Mouse (Mus musculus) bone marrow macrophage, adult 2 months (primary cell): Measurements from ENCODE around the gene Etfrf1.

Experiments
- CTCF ChIP-seq: IDR thresholded peaks from 2 replicates; pipeline ENCODE4 v1.5.1; 2012; ENCODE audit warnings: low read depth, mild to moderate bottlenecking, low read length, moderate library complexity
- POLR2A ChIP-seq: IDR thresholded peaks from 2 replicates; pipeline ENCODE4 v1.6.1; 2012; ENCODE audit warnings: mild to moderate bottlenecking, low read depth, low read length, borderline replicate concordance

DNA sequence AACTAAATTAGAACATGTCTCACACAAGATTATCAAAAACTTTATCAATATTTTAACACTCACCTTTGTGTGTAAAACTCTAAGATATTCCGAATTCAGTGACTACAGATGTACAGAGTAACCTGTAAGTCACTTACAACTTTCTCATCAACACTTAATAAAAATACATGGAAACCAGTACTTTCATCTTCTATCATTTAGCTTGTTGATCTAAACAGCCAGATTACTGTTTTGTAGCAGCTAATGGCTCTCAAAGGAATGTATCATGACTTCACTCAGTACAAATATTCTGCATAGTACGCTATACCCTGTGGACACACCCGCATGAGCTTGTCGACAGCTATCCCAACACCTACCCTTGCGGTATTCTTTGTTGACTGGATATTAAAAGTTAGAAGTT is 35.9 kb downstream of the Etfrf1 start:
- no peak for TF ChIP-seq POLR2A
- TF ChIP-seq CTCF = no peak
